Mouse (Mus musculus) liver, embryonic 13.5 days (tissue): ENCODE results near the gene Aff4. TPM values are rescaled to one million over a fixed set of nuclear protein-coding genes. Genes with fewer than 3 reads are reported as not detected.
"Not testable (repeated sequence)": the region's sequence is repeated elsewhere in the genome, so short reads cannot be mapped to it uniquely, and the experiment has no call there.

ENCODE experiments used
- ATAC-seq: fragments of 200-750 bp; cut with Nextera tagmentation; 2 replicates; pipeline ENCODE4 v1.8.0; 2017; ENCODE audit warnings: low read depth, mild to moderate bottlenecking, moderate number of reproducible peaks, moderate library complexity
- DNase-seq: peaks from one replicate; pipeline ENCODE4 v3.0.0; 2022
- H3K27ac ChIP-seq: fragments of 300-500 bp; sonication (generic); 2 replicates; pipeline ENCODE4 v1.5.1; 2015; ENCODE audit warnings: moderate library complexity, mild to moderate bottlenecking, inconsistent platforms
- H3K27me3 ChIP-seq: fragments of 300-500 bp; sonication (generic); 2 replicates; pipeline ENCODE4 v1.6.1; 2015; ENCODE audit warnings: mild to moderate bottlenecking, inconsistent platforms
- H3K36me3 ChIP-seq: fragments of 300-500 bp; sonication (generic); 2 replicates; pipeline ENCODE4 v1.6.1; 2015; ENCODE audit warnings: mild to moderate bottlenecking, inconsistent platforms
- H3K4me1 ChIP-seq: fragments of 300-500 bp; sonication (generic); replicated peaks from 2 replicates; pipeline ENCODE4 v1.6.1; 2015; ENCODE audit warnings: inconsistent platforms
- H3K4me2 ChIP-seq: fragments of 300-500 bp; sonication (generic); 2 replicates; pipeline ENCODE4 v1.6.1; 2015; ENCODE audit warnings: inconsistent platforms, mild to moderate bottlenecking, moderate library complexity
- H3K4me3 ChIP-seq: fragments of 300-500 bp; sonication (generic); replicated peaks from 2 replicates; pipeline ENCODE4 v1.5.1; 2015; ENCODE audit warnings: mild to moderate bottlenecking, inconsistent platforms
- H3K9ac ChIP-seq: fragments of 300-500 bp; sonication (generic); 2 replicates; pipeline ENCODE4 v1.6.1; 2015; ENCODE audit warnings: mild to moderate bottlenecking, inconsistent platforms
- H3K9me3 ChIP-seq: fragments of 300-500 bp; sonication (generic); replicated peaks from 2 replicates; pipeline ENCODE4 v1.6.1; 2016; ENCODE audit warnings: inconsistent platforms
- WGBS: fragments of 180-500 bp; shearing (Covaris S2); methylation state at CpG from one replicate; pipeline ENCODE4 v1.1.7; 2015; ENCODE audit not compliant: insufficient replicate concordance; 5-methylcytosine and 5-hydroxymethylcytosine counted together
- polyA plus RNA-seq: library from polyadenylated mRNA; unstranded; fragments of >200 nt; fragmentation: Nextera tagmentation; extraction: Ambion mirVana; gene quantifications from 2 replicates; pipeline ENCODE4 v1.2.1, GENCODE M21; 2015

The Aff4 gene
- polyA plus RNA-seq, 1 experiment from 2014 or later, result 6.5 TPM

GRCm38 (mm10) chr11:53341019-53341418, 9.6 kb upstream of the Aff4 start:
- not testable (repeated sequence) for H3K27me3 ChIP-seq, ATAC-seq

GRCm38 (mm10) chr11:53342711-53343110, 7.9 kb upstream of the Aff4 start:
- Histone ChIP-seq H3K9ac (no peak overlapping the region), H3K4me1 (peaks cover 17% of the 10 kb centered on the region), H3K9me3 (no peaks in the 10 kb centered on the region), H3K27ac (no peak overlapping the region), H3K4me2 (no peak overlapping the region), H3K36me3 (no peaks in the 10 kb centered on the region), H3K4me3 (no peak overlapping the region), H3K27me3 (no peaks in the 10 kb centered on the region)
- ATAC-seq (no peak), DNase-seq (no peak)
- 23% methylated on average over 5 of the region's 5 CpGs for WGBS

More at GRCm38 (mm10) chr11:53341019-53341418, 9.6 kb upstream of the Aff4 start:
- not testable (repeated sequence) for H3K36me3 ChIP-seq, H3K9me3 ChIP-seq, H3K4me3 ChIP-seq, H3K9ac ChIP-seq, H3K27ac ChIP-seq, H3K4me2 ChIP-seq, DNase-seq
- 79% methylated on average over 10 of the region's 10 CpGs for WGBS
- H3K4me1 ChIP-seq, result peaks cover 15% of the 10 kb centered on the region

- H3K4me2 ChIP-seq, result no peak overlapping the region
- peaks cover 4% of the 10 kb centered on the region for H3K27me3 ChIP-seq
- H3K4me1 ChIP-seq, result peaks cover 25% of the 10 kb centered on the region
- no peak overlapping the region for H3K9ac ChIP-seq
- H3K36me3 ChIP-seq, result no peaks in the 10 kb centered on the region
- ATAC-seq (no peak), DNase-seq (peak; percentile 35)
- H3K9me3 ChIP-seq, result no peaks in the 10 kb centered on the region
- 3% methylated on average over 5 of the region's 5 CpGs for WGBS
- no peak overlapping the region for H3K4me3 ChIP-seq
- no peak overlapping the region for H3K27ac ChIP-seq
Observed at GRCm38 (mm10) chr11:53345328-53345727, 5.3 kb upstream of the Aff4 start.

GRCm38 (mm10) chr11:53345738-53346137, 4.9 kb upstream of the Aff4 start:
- Histone ChIP-seq H3K27ac (no peak overlapping the region), H3K9ac (no peak overlapping the region), H3K4me3 (no peak overlapping the region), H3K27me3 (peaks cover 4% of the 10 kb centered on the region), H3K4me1 (peaks cover 25% of the 10 kb centered on the region), H3K9me3 (no peaks in the 10 kb centered on the region), H3K36me3 (no peaks in the 10 kb centered on the region), H3K4me2 (no peak overlapping the region)
- ATAC-seq (no peak), DNase-seq (no peak)
- 5% methylated on average over 2 of the region's 2 CpGs for WGBS

GRCm38 (mm10) chr11:53351224-53351942, 750 bp downstream of the Aff4 start:
- H3K4me3 ChIP-seq, result peak overlapping the region; percentile 89
- no peak for ATAC-seq
- under 1% methylated on average over 35 of the region's 35 CpGs for WGBS
- peaks cover 4% of the 10 kb centered on the region for H3K27me3 ChIP-seq
- peak; percentile 44 for DNase-seq
- peak overlapping the region; percentile 94 for H3K9ac ChIP-seq
- no peaks in the 10 kb centered on the region for H3K36me3 ChIP-seq
- peaks cover 35% of the 10 kb centered on the region for H3K4me1 ChIP-seq
- peak overlapping the region; percentile 94 for H3K27ac ChIP-seq
- H3K4me2 ChIP-seq, result peak overlapping the region; percentile 92
- H3K9me3 ChIP-seq, result no peaks in the 10 kb centered on the region

GRCm38 (mm10) chr11:53351943-53352590, 1.4 kb downstream of the Aff4 start:
- H3K4me1 ChIP-seq, result peaks cover 34% of the 10 kb centered on the region
- ATAC-seq (no peak), DNase-seq (no peak)
- no peaks in the 10 kb centered on the region for H3K9me3 ChIP-seq
- peak overlapping the region; percentile 89 for H3K4me3 ChIP-seq
- peak overlapping the region; percentile 94 for H3K9ac ChIP-seq
- peak overlapping the region; percentile 92 for H3K4me2 ChIP-seq
- peaks cover 4% of the 10 kb centered on the region for H3K27me3 ChIP-seq
- H3K36me3 ChIP-seq, result peaks cover 2% of the 10 kb centered on the region; the same call in 1 of the 2 replicates
- 9% methylated on average over 14 of the region's 14 CpGs for WGBS
- H3K27ac ChIP-seq, result peak overlapping the region; percentile 94

- no peaks in the 10 kb centered on the region for H3K27me3 ChIP-seq
- H3K4me3 ChIP-seq, result no peak overlapping the region
- no peaks in the 10 kb centered on the region for H3K9me3 ChIP-seq
- DNase-seq (no peak), ATAC-seq (no peak)
- peaks cover 13% of the 10 kb centered on the region for H3K4me1 ChIP-seq
- peaks cover 2% of the 10 kb centered on the region; the same call in 1 of the 2 replicates for H3K36me3 ChIP-seq
- H3K4me2 ChIP-seq, result no peak overlapping the region
- WGBS, result 82% methylated on average over 5 of the region's 5 CpGs
- no peak overlapping the region for H3K9ac ChIP-seq
- H3K27ac ChIP-seq, result no peak overlapping the region
Observed at GRCm38 (mm10) chr11:53358504-53359155, 8.0 kb downstream of the Aff4 start.

DNA sequence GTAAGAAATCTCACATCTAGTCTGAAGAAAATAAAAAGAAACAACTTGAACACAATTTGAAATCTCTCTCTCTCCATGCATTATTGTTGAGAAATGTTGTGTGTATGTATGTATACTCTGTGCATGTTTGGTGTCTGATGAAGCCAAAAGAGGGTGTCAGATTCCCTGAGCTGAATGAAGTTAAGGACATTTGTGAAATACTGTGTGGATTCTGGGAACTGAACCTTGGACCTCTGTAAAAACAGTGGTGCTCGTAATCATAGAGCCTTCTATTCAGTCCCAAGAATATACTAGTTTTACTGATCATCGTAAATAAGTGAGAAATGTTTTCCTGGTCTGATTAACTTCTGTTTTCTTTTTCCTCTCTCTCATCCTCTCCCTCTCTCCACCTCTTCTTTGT, 16.4 kb downstream of the Aff4 start:
- H3K4me1 ChIP-seq, result peaks cover 7% of the 10 kb centered on the region; the same call in 1 of the 2 replicates
- no peak overlapping the region for H3K9ac ChIP-seq
- peaks cover 17% of the 10 kb centered on the region for H3K36me3 ChIP-seq
- H3K9me3 ChIP-seq, result no peaks in the 10 kb centered on the region
- no peak for DNase-seq
- no peak for ATAC-seq
- no peaks in the 10 kb centered on the region for H3K27me3 ChIP-seq
- no peak overlapping the region for H3K27ac ChIP-seq
- no peak overlapping the region for H3K4me3 ChIP-seq
- no peak overlapping the region for H3K4me2 ChIP-seq
- 77% methylated on average over 2 of the region's 2 CpGs for WGBS

DNA sequence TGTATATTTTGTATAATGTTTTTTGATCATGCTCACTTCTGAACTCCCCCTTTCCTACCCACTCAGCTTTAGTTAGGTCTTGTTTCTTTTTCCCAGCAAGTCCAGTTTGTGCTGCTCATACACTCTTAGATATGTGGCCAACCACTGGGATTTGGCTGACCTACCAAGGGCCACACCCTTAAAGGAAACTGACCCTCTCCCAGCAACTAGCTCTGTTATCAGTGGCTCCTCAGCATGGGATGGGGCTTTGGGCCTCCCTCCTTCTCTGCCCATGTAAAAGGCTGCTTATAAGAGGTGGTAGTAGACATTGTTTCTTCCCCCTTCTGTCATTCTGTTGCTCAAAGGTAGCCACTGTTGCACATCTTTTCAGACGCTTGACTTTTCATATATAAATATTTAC, 28.3 kb downstream of the Aff4 start:
- peaks cover 32% of the 10 kb centered on the region for H3K36me3 ChIP-seq
- ATAC-seq, result peak; percentile 74

DNA sequence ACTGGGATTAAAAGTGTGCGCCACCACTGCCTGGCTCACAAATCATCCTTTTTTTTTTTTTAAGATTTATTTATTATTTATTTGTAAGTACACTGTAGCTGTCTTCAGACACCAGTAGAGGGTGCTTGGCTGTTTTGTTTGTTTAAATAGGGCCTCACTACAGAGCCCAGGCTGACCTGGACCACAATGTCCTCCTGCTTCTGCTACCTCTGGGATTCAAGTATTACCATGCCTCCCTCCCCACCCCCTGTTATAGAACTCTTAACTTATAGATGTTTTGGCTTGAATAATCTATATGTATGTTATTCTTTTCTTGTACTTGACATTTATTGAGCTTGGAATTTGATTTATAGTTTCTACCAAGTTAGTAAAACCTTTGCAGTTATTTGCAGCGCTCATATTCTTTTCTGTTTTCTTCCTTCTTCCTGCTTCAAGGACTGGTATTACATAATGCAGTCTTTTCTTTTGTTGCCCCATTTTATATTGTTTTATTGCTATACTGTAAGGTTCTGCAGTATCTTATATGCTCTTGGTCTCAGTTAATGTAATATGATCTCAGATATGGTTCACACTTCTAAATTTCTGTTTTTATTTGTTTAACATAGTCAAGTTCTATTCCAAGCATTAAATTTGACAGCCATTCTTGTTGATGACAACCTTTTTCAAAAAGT, 33.3 kb downstream of the Aff4 start:
- Histone ChIP-seq H3K4me2 (no peak overlapping the region), H3K27me3 (no peaks in the 10 kb centered on the region), H3K36me3 (peaks cover 33% of the 10 kb centered on the region), H3K27ac (no peak overlapping the region), H3K4me3 (no peak overlapping the region), H3K9ac (no peak overlapping the region), H3K4me1 (peaks cover 7% of the 10 kb centered on the region), H3K9me3 (no peaks in the 10 kb centered on the region)
- 90% methylated on average over 2 of the region's 2 CpGs for WGBS
- ATAC-seq, result no peak
- no peak for DNase-seq

More for the DNA sequence above, 28.3 kb downstream of the Aff4 start:
- WGBS, result 39% methylated on average over 1 of the region's 1 CpGs
- no peaks in the 10 kb centered on the region for H3K9me3 ChIP-seq
- no peaks in the 10 kb centered on the region for H3K27me3 ChIP-seq
- H3K4me3 ChIP-seq, result no peak overlapping the region
- no peak overlapping the region for H3K9ac ChIP-seq
- H3K4me1 ChIP-seq, result peaks cover 9% of the 10 kb centered on the region
- H3K27ac ChIP-seq, result no peak overlapping the region
- DNase-seq, result peak; percentile 27
- H3K4me2 ChIP-seq, result 0 out of 2 replicates have a peak overlapping the region, but pooled peaks have one; percentile 11

DNA sequence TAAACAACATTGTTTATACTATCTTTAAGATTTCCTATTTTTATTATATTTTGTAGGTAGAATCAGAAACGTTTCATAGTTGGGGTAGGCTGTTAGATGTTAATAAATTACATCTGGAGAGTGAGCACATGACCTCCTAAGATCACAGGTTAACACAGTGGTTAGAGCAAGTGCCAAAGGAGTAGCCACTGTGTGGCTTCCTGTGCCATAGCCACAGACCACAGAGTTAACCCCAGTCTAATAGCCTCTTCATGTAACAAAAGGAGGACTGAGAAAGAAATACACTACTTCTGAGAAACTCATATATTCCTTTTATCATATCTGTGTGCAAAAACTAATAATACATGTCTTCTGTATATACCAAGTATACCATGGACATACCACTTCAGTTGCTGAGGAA, 43.2 kb downstream of the Aff4 start:
- ATAC-seq (no peak), DNase-seq (no peak)
- Histone ChIP-seq H3K4me2 (no peak overlapping the region), H3K27me3 (no peaks in the 10 kb centered on the region), H3K9ac (no peak overlapping the region), H3K4me1 (no peaks in the 10 kb centered on the region), H3K36me3 (peaks cover 35% of the 10 kb centered on the region), H3K27ac (no peak overlapping the region), H3K4me3 (no peak overlapping the region), H3K9me3 (no peaks in the 10 kb centered on the region)
- WGBS, result 39% methylated on average over 1 of the region's 1 CpGs
